Mouse (Mus musculus) thymus, adult 2 months (tissue): ENCODE results near the gene Zbtb8os. TPM values are rescaled to one million over a fixed set of nuclear protein-coding genes. Genes with fewer than 3 reads are reported as not detected.

Experiments used
- DNase-seq: peaks from one replicate; pipeline ENCODE4 v3.0.0; 2021
- H3K27ac ChIP-seq: fragments of 200-500 bp; 2 replicates; pipeline ENCODE4 v1.5.1; 2012; ENCODE audit warnings: low read length, control low read depth; ENCODE audit not compliant: control insufficient read depth, insufficient read depth
- H3K27me3 ChIP-seq: fragments of 200-500 bp; 2 replicates; pipeline ENCODE4 v1.6.1; 2012; ENCODE audit warnings: mild to moderate bottlenecking, low read length, moderate library complexity, mixed read lengths; ENCODE audit not compliant: control insufficient read depth, insufficient read depth
- H3K36me3 ChIP-seq: fragments of 200-500 bp; 2 replicates; pipeline ENCODE4 v1.6.1; 2012; ENCODE audit warnings: mild to moderate bottlenecking, low read length, moderate library complexity; ENCODE audit not compliant: control insufficient read depth, insufficient read depth
- H3K4me1 ChIP-seq: fragments of 200-500 bp; replicated peaks from 2 replicates; pipeline ENCODE4 v1.6.1; 2012; ENCODE audit warnings: low read length; ENCODE audit not compliant: control insufficient read depth, insufficient read depth
- H3K4me3 ChIP-seq: fragments of 200-500 bp; 2 replicates; pipeline ENCODE4 v1.5.1; 2012; ENCODE audit warnings: mild to moderate bottlenecking, low read length, control low read depth, moderate library complexity; ENCODE audit not compliant: control insufficient read depth, insufficient read depth
- CTCF ChIP-seq: fragments of 200-500 bp; IDR thresholded peaks from 2 replicates; pipeline ENCODE4 v1.5.1; 2012; ENCODE audit warnings: mild to moderate bottlenecking, control low read depth, low read length, moderate library complexity, borderline replicate concordance; ENCODE audit not compliant: control insufficient read depth, poor library complexity, insufficient read depth; ENCODE audit errors: extremely low read depth
- POLR2A ChIP-seq: fragments of 200-500 bp; IDR thresholded peaks from 2 replicates; pipeline ENCODE4 v1.6.1; 2012; ENCODE audit warnings: mild to moderate bottlenecking, low read length, control low read depth, moderate library complexity; ENCODE audit not compliant: control insufficient read depth, poor library complexity, insufficient read depth; ENCODE audit errors: extremely low read depth
- WGBS: fragments of 180-500 bp; shearing (Covaris S2); methylation state at CpG from one replicate; pipeline ENCODE4 v1.1.7; 2018; 5-methylcytosine and 5-hydroxymethylcytosine counted together
- polyA plus RNA-seq: library from polyadenylated mRNA; depleted of rRNA; stranded (reverse); fragments of >200 nt; gene quantifications from 2 replicates; pipeline ENCODE4 v1.2.3, GENCODE M21; 2012

Zbtb8os gene
- polyA plus RNA-seq, 1 experiment, result 14.3 TPM

DNA sequence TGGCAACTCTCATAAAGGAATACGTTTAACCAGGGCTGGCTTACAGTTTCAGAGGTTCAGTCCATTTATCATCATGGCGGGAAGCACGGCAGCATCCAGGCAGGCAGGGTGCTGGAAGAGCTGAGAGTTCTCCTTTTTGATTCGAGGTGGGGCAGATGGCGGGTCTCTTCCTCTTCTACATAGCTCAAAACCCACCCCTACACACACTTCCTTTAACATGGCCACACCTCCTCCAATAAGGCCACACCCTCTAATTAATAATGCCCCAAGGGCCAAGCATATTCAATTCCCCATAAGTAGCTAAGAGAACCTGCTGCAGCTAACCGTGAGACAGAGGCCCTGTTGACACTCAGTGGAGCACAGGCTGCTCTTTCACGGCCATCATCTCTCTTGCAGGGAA, 42.7 kb upstream of the Zbtb8os start:
- no peak overlapping the region for H3K4me3 ChIP-seq
- no peaks in the 10 kb centered on the region; the same call in 1 of the 2 replicates for H3K27me3 ChIP-seq
- 80% methylated on average over 7 of the region's 7 CpGs for WGBS

DNA sequence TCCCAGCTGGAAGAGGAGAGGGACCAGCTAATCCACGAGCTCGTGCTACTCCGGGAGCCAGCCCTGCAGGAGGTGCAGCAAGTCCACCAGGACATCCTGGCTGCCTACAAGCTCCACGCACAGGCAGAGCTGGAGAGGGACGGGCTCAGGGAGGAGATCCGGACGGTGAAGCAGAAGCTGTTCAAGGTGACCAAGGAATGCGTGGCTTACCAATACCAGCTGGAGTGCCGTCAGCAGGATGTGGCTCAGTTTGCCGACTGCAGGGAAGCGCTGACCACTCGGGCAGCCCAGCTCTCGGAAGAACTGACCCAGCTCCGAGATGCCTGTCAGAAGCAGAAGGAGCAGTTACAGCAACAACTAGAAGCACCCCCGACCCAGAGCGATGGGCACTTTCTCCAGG, 41.8 kb upstream of the Zbtb8os start:
- Histone ChIP-seq H3K27ac (no peak overlapping the region), H3K36me3 (no peaks in the 10 kb centered on the region), H3K4me3 (no peak overlapping the region), H3K4me1 (no peaks in the 10 kb centered on the region), H3K27me3 (no peaks in the 10 kb centered on the region; the same call in 1 of the 2 replicates)
- WGBS, result 87% methylated on average over 16 of the region's 16 CpGs
- TF ChIP-seq POLR2A (no peak), CTCF (no peak)
- no peak for DNase-seq

More for the DNA sequence above, 42.7 kb upstream of the Zbtb8os start:
- no peak for DNase-seq
- Histone ChIP-seq H3K4me1 (no peaks in the 10 kb centered on the region), H3K27ac (no peak overlapping the region), H3K36me3 (no peaks in the 10 kb centered on the region)
- no peak for TF ChIP-seq POLR2A
- no peak for TF ChIP-seq CTCF

DNA sequence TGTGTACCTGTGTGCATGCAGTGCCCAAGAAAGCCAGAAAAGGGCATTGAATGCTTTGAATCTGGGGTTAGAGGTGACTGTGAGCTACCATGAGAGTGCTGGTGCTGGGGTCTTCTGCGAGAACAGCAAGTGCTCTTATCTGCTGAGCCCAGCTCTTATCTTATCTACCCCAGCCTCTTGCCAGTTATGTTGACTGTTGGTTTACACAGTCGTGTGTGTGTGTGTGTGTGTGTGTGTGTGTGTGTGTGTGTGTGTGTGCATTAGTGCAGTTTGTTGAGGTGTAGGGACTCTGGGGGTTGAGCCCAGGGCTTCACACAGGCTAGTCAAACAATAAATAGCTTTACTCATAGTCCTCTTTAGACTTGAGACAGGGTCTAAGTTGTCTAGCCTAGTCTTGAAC, 40.3 kb upstream of the Zbtb8os start:
- H3K36me3 ChIP-seq, result no peaks in the 10 kb centered on the region
- H3K4me1 ChIP-seq, result no peaks in the 10 kb centered on the region
- 33% methylated on average over 2 of the region's 2 CpGs for WGBS
- DNase-seq, result no peak
- no peak overlapping the region for H3K27ac ChIP-seq
- no peaks in the 10 kb centered on the region for H3K27me3 ChIP-seq
- TF ChIP-seq CTCF, result no peak
- no peak for TF ChIP-seq POLR2A
- no peak overlapping the region for H3K4me3 ChIP-seq

DNA sequence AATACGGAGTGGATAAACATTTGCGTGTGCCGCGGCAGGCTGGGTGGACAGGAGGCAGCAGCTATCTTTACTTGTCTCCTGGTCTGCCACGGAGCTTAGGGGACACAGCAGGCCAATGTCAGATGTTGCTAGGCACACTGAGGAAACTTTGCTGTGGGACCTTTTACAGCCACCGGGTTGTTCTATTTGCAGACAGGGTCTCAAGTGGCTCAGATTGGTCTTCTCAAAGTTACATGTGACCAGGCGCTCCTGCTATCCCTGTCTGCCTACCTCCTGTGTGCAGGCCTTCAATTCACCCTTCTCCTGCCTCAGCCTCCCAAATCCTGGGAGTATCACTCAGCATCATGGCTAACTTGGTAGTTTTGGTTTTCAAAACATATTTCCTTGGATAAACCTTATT, 39.4 kb upstream of the Zbtb8os start:
- H3K36me3 ChIP-seq, result no peaks in the 10 kb centered on the region
- WGBS, result 93% methylated on average over 7 of the region's 7 CpGs
- no peak for DNase-seq
- TF ChIP-seq CTCF (no peak), POLR2A (no peak)
- H3K27me3 ChIP-seq, result no peaks in the 10 kb centered on the region
- H3K4me3 ChIP-seq, result no peak overlapping the region
- H3K4me1 ChIP-seq, result no peaks in the 10 kb centered on the region
- H3K27ac ChIP-seq, result no peak overlapping the region

DNA sequence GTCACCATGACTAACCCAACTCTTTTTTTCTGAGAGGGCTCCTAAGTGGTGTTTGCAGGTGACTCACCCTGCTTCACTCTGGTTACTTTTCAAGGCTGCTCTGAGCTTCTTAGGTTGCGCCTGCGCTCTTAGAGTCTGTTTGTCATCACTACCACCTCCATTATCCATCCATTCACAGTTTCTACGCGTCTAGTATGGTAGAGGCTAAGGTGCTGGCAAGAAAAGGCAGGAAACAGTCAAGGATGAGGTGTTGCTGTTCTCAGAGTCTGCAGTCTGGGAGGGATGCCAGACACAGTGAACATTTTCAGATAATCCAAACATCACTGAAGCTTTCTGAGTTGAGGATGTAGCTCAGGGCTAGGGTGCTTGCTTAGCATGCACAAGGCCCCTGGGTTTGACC, 37.8 kb upstream of the Zbtb8os start:
- H3K27me3 ChIP-seq, result no peaks in the 10 kb centered on the region
- H3K27ac ChIP-seq, result no peak overlapping the region
- H3K4me3 ChIP-seq, result no peak overlapping the region
- TF ChIP-seq CTCF (no peak), POLR2A (no peak)
- 92% methylated on average over 4 of the region's 4 CpGs for WGBS
- no peak for DNase-seq
- H3K4me1 ChIP-seq, result no peaks in the 10 kb centered on the region
- no peaks in the 10 kb centered on the region for H3K36me3 ChIP-seq

DNA sequence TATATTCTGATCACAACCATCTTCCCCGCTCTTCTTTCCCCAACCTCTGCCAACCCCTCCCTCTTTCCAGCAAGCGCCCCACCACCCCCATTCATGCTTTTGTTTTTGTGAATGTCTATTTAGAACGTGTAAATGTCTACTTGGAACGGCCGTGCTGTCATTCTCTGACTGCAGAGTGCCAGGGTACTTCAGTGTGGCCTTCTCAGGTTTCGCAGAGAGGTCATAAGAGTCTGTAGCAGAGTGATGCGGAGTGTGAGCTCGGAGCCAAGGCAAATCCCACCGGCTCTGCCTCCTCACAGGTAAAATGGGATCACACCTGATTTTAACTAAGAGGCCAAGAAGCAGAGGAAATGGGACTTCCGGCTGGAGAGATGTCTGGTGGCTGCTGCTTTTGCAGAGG, 36.4 kb upstream of the Zbtb8os start:
- H3K36me3 ChIP-seq, result no peaks in the 10 kb centered on the region
- no peak for TF ChIP-seq CTCF
- 92% methylated on average over 10 of the region's 10 CpGs for WGBS

DNA sequence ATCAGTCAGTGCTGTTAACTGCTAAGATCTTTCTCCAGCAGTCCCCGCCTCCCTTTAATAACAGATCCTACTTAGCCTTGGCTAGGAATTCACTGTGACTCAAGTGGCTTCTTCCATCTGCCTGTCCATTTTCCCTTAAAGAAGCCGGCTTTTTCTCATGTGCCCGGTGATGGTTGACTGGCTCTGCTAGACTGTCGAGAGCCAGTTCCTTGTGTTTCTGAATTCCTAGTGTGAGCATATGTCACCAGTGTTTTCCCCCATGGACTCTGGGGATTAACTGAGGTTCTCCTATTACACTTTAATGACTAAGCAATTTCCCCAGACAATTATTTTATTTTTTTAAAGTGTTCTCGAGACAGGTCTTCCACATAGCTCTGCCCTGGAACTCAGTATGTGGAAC, 32.1 kb upstream of the Zbtb8os start:
- Histone ChIP-seq H3K4me1 (no peaks in the 10 kb centered on the region), H3K4me3 (no peak overlapping the region), H3K36me3 (peaks cover 16% of the 10 kb centered on the region), H3K27ac (no peak overlapping the region), H3K27me3 (no peaks in the 10 kb centered on the region)
- no peak for TF ChIP-seq POLR2A
- 80% methylated on average over 5 of the region's 5 CpGs for WGBS
- DNase-seq, result no peak

More for the DNA sequence above, 36.4 kb upstream of the Zbtb8os start:
- no peak overlapping the region for H3K27ac ChIP-seq
- H3K27me3 ChIP-seq, result no peaks in the 10 kb centered on the region
- DNase-seq, result no peak
- no peak overlapping the region for H3K4me3 ChIP-seq
- H3K4me1 ChIP-seq, result no peaks in the 10 kb centered on the region
